Mouse (Mus musculus) duodenum, adult 2 months (tissue): ENCODE data around the gene Tmbim4. TPM values are rescaled to one million over a fixed set of nuclear protein-coding genes. Genes with fewer than 3 reads are reported as not detected.

ENCODE experiments used
- polyA plus RNA-seq: library from polyadenylated mRNA; depleted of rRNA; stranded (reverse); fragments of >200 nt; gene quantifications from 2 replicates; pipeline ENCODE4 v1.2.3, GENCODE M21; 2012; ENCODE audit warnings: low replicate concordance; rRNA removed

The Tmbim4 gene
- polyA plus RNA-seq = 375 and 415 TPM in 2 replicates

DNA sequence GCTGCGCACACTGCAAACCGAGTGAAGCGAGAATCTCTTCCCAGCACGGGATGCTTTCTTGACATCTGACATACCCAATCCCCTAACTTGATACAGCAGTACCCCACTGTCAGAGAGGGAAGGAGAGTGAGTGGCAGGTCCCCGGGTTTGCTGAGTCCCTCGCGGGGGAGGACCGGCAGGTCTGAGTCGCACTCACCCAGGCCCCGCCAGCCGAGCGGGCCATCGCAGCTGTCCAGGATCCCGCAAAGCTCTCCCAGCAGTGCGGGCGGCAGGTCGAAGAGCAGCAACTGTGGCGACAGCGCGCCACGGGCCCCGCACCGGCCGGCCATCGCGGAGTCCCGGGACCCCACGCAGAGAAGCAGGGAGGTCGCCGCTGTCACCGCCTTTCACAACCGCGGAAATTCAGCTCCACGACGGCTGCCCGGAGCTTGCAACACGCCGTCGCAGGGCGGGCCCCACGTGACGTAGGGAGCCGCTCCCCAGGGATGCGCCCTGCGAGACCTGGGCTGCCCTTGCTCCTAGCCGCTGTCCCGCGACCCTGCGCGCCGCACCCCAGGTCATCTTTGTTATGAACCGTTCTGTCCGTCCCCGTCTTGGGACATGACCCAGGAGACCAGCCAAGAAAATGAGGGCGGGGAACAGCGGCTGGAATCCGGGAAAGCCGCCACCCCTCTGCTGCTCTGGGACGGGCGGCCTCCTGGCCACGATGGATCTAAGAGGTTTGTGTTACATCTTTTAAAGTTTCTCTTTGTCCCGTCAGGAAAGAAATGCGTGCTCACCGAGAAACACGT, at the start of gene Tmbim4:
Gene Tmbim4 (plus strand): TSS at position 460 of the 791 bp plus-strand sequence.

DNA sequence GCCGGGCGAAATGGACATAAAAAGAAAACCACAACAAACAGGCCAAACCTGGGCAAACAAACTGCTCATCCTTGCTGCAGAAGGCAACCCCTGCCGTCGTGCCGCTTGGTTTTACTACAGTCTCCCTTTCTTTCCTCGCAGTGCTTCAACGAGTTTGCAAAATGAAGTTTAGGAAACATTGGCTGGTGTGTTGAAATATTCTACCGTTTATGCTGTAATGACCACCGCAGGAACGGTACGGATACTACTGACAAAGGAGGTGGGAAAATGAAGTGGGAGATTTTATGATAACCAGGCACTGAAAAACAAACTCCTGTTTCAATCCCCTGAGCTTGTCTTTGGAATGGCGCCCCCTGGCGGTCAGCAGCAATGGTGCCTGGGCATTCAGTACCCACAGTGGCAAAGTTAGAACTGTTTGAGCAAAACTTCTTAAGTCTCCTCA, 592 bp downstream of the Tmbim4 start, which contains the start of gene Irak3:
Gene Irak3 (minus strand): TSS at position 170 of the 442 bp plus-strand sequence.

DNA sequence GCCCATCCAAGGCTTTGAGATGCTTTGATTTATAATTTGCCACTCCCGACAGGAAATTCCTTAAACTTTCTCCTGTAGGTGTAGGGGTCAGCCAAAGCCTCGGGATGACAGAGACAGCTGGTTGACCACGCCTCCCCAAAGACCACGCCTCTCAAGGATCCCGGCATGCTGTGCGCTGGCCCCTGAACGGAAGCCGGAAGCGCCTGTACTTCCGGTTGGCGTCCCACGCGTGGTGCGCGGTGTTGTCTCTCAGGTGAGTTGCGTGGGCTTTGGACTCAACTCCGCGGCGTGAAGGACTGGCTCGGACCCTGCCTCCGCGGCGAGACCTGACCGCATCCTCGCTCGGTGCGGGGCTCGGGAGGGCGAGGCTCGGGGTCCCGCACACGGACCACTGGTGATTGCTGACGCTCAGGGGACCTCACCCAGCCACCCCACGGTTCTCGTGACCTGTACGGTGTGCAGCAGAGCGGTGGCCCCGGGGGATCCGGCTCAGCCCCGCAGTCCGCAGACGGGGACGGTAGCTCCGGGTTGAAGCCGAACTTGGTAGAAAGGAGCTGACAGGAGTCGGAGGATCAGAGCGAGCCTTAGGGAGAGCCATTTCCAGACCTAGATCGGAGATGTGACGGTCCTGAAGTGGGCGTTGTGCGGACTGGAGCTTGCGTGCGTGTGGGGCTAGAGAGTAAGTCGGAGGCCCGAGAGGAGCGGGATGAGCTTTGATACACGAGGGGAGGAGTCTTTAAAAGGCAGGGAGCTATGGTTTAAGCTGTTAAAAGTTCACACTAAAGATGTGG, 25.7 kb downstream of the Tmbim4 start, which contains the start of gene Llph:
Gene Llph (plus strand): TSS at position 200 of the 791 bp plus-strand sequence.

Other genes with a start within 250 kb of the Tmbim4 start
- gene Helb, start 88.6 kb upstream of the Tmbim4 start, polyA plus RNA-seq = 3.5 and 4.5 TPM in 2 replicates
- 0.68 and 1.2 TPM in 2 replicates for gene Irak3, start 540 bp downstream of the Tmbim4 start, polyA plus RNA-seq
- gene Llph, start 25.5 kb downstream of the Tmbim4 start, polyA plus RNA-seq = 0.74 and 0.98 TPM in 2 replicates